Comparison of ENCODE assay signal across 28 mouse cellular contexts in genomic region chr7:136665901-136666300, GRCm38 (mm10).
"Had no signal": no experiment of that assay in that cellular context is flagged by ENCODE, and none has a peak within 500 bp of the region (broad histone marks: within the 10 kb centered on the region; RNA-seq: fewer than 3 reads in every experiment).

No protein-coding gene starts in this region.

- H3K4me3 ChIP-seq: gastrocnemius, adult 2 months; heart, adult 2 months; heart, embryonic 12.5 days; hindbrain, embryonic 10.5 days; hindbrain, embryonic 12.5 days; intestine, embryonic 15.5 days; layer of hippocampus, adult 2 months; left cerebral cortex, adult 2 months; limb, embryonic 10.5 days; limb, embryonic 12.5 days; liver, embryonic 13.5 days; liver, embryonic 15.5 days had no signal

- H3K27ac ChIP-seq: gastrocnemius, adult 2 months; heart, adult 2 months; hindbrain, embryonic 10.5 days; hindbrain, embryonic 12.5 days; hindbrain, embryonic 14.5 days; intestine, embryonic 15.5 days; kidney, postnatal 0 days; layer of hippocampus, adult 2 months; left cerebral cortex, adult 2 months; limb, embryonic 10.5 days; limb, embryonic 12.5 days; liver, embryonic 13.5 days; liver, embryonic 15.5 days had no signal

- H3K4me1 ChIP-seq: heart, embryonic 12.5 days; liver, embryonic 13.5 days; liver, embryonic 15.5 days had no signal

- DNase-seq: gastrocnemius, adult 2 months; gastrocnemius, postnatal 10 days; gastrocnemius, postnatal 25 days; heart, adult 2 months; heart, postnatal 10 days; heart, postnatal 4 days; kidney, adult 18-20 months; kidney, adult 8-10 months; kidney, postnatal 14 days; kidney, postnatal 36 days; liver; liver, embryonic 13.5 days; liver, postnatal 0 days had no signal

- H3K4me2 ChIP-seq: heart, embryonic 12.5 days; hindbrain, embryonic 12.5 days; hindbrain, embryonic 14.5 days; intestine, embryonic 15.5 days; limb, embryonic 12.5 days; liver, embryonic 11.5 days; liver, embryonic 13.5 days; liver, embryonic 15.5 days had no signal

- H3K9me3 ChIP-seq: heart, embryonic 12.5 days; hindbrain, embryonic 10.5 days; hindbrain, embryonic 12.5 days; intestine, embryonic 15.5 days; limb, embryonic 10.5 days; limb, embryonic 12.5 days; liver, embryonic 13.5 days; liver, embryonic 15.5 days had no signal

- H3K9ac ChIP-seq: heart, embryonic 12.5 days; hindbrain, embryonic 12.5 days; hindbrain, embryonic 14.5 days; intestine, embryonic 15.5 days; limb, embryonic 12.5 days; liver, embryonic 13.5 days; liver, embryonic 15.5 days; liver, postnatal 0 days had no signal

- H3K27me3 ChIP-seq: liver, embryonic 13.5 days; liver, embryonic 15.5 days had no signal

- ATAC-seq: hindbrain, embryonic 16.5 days; inflammation-experienced regulatory T-cells, adult 6 months; intestine, embryonic 15.5 days; intestine, postnatal 0 days; liver, postnatal 0 days had no signal

- H3K36me3 ChIP-seq: heart, embryonic 12.5 days; hindbrain, embryonic 10.5 days; hindbrain, embryonic 12.5 days; intestine, embryonic 15.5 days; limb, embryonic 10.5 days; limb, embryonic 12.5 days; liver, embryonic 13.5 days; liver, embryonic 15.5 days had no signal
